Mouse (Mus musculus) bone marrow, adult 2 months (tissue): Measurements from ENCODE around the gene Cenpm.

Source experiments
- CTCF ChIP-seq: fragments of 200-500 bp; IDR thresholded peaks from 2 replicates; pipeline ENCODE4 v1.5.1; 2011; ENCODE audit warnings: low read length, control low read depth; ENCODE audit not compliant: control insufficient read depth, insufficient read depth
- POLR2A ChIP-seq: fragments of 200-500 bp; IDR thresholded peaks from 2 replicates; pipeline ENCODE4 v1.6.1; 2011; ENCODE audit warnings: low read depth, mild to moderate bottlenecking, control low read depth, low read length, borderline replicate concordance; ENCODE audit not compliant: control insufficient read depth

GRCm38 (mm10) chr15:82187924-82188323 is 56.6 kb downstream of the Cenpm start:
- TF ChIP-seq CTCF (no peak), POLR2A (no peak)
